Comparison of ENCODE assay signal across 9 mouse cellular contexts in genomic region chr5:121843138-121843905, GRCm38 (mm10). TPM values are rescaled to one million over a fixed set of nuclear protein-coding genes. Genes with fewer than 3 reads are reported as not detected.
DNase-seq lines count a peak whose midpoint lies in the region; ATAC-seq and TF ChIP-seq lines count a peak whose summit lies in the region.
"Had no signal": no experiment of that assay in that cellular context is flagged by ENCODE, and none has a peak within 500 bp of the region (broad histone marks: within the 10 kb centered on the region; RNA-seq: fewer than 3 reads in every experiment).

No protein-coding gene starts in this region.

- in situ Hi-C loops in ES-E14 (cut with MboI; ENCODE audit: low sequenced_read_pairs in 2 of 2, unreplicated experiment in 2 of 2): no loop called here

- H3K27ac ChIP-seq in heart, embryonic 11.5 days (ENCODE audit: low read depth, low read length): no peak overlapping the region
- no peak overlapping the region for H3K27ac ChIP-seq in ES-E14 (ENCODE audit: insufficient read depth, low read depth, low read length, poor library complexity, severe bottlenecking)
- H3K27ac ChIP-seq in forebrain, postnatal 0 days (ENCODE audit: low read depth, low read length): no peak overlapping the region
- H3K27ac ChIP-seq in liver, embryonic 16.5 days (ENCODE audit: low read length): no peak overlapping the region

- 15% methylated on average over 17 of the region's 17 CpGs for WGBS in heart, embryonic 11.5 days (ENCODE audit: insufficient replicate concordance)
- 9% methylated on average over 17 of the region's 17 CpGs for WGBS in forebrain, postnatal 0 days
- WGBS in liver, embryonic 16.5 days (ENCODE audit: insufficient replicate concordance): 10% methylated on average over 17 of the region's 17 CpGs

- TF ChIP-seq CTCF in forebrain, postnatal 0 days (IDR thresholded peaks at IDR 0.05; ENCODE audit: low read depth): no peak

- ATAC-seq in heart, embryonic 11.5 days (replicated peaks; ENCODE audit: insufficient number of reproducible peaks, low FRiP score, low TSS enrichment): no peak
- ATAC-seq in forebrain, postnatal 0 days: 0 out of 2 replicates have a peak, but pooled peaks have one; percentile 34
- ATAC-seq in liver, embryonic 16.5 days (ENCODE audit: low read depth): no peak

- peaks cover 23% of the 10 kb centered on the region for H3K4me1 ChIP-seq in heart, embryonic 11.5 days (ENCODE audit: control insufficient read depth, insufficient read depth, low read length)
- H3K4me1 ChIP-seq in ES-E14 (ENCODE audit: control insufficient read depth in 2 of 2, insufficient read depth in 2 of 2, low read length in 2 of 2, poor library complexity in 1 of 2): peaks cover 4 to 17% of the 10 kb centered on the region in 2 experiments
- H3K4me1 ChIP-seq in forebrain, postnatal 0 days (ENCODE audit: insufficient read depth): peaks cover 2% of the 10 kb centered on the region; the same call in 1 of the 2 replicates
- peaks cover 31% of the 10 kb centered on the region for H3K4me1 ChIP-seq in liver, embryonic 16.5 days (ENCODE audit: control insufficient read depth, low read depth, low read length)

- no peaks in the 10 kb centered on the region for H3K9me3 ChIP-seq in heart, embryonic 11.5 days (replicated peaks; ENCODE audit: control insufficient read depth, low read length)
- no peaks in the 10 kb centered on the region for H3K9me3 ChIP-seq in ES-E14 (ENCODE audit: control insufficient read depth, insufficient read depth, low read depth, low read length)
- H3K9me3 ChIP-seq in forebrain, postnatal 0 days (ENCODE audit: low read length): no peaks in the 10 kb centered on the region
- H3K9me3 ChIP-seq in liver, embryonic 16.5 days (replicated peaks; ENCODE audit: control insufficient read depth, low read length): no peaks in the 10 kb centered on the region

- peaks cover 16% of the 10 kb centered on the region for H3K27me3 ChIP-seq in heart, embryonic 11.5 days (ENCODE audit: control insufficient read depth, insufficient read depth, low read length)
- H3K27me3 ChIP-seq in forebrain, postnatal 0 days (ENCODE audit: insufficient read depth, low read length): no peaks in the 10 kb centered on the region; the same call in 1 of the 2 replicates
- peaks cover 26% of the 10 kb centered on the region for H3K27me3 ChIP-seq in liver, embryonic 16.5 days (ENCODE audit: control insufficient read depth, insufficient read depth, low read depth, low read length)
- H3K27me3 ChIP-seq: Patski had no signal

- intact Hi-C loops in heart, postnatal 10 days (cut with DNase I): loop anchor here (2.0 to 10.0 kb wide), 3 partner anchors 29 to 131 kb away; partner anchors contain the start of gene Atxn2

- H3K4me2 ChIP-seq in heart, embryonic 11.5 days: peak overlapping the region; percentile 83
- H3K4me2 ChIP-seq in forebrain, postnatal 0 days (ENCODE audit: low read depth): peak overlapping the region; percentile 79
- peak overlapping the region; percentile 82 for H3K4me2 ChIP-seq in liver, embryonic 16.5 days (ENCODE audit: low read depth, low read length)

- H3K4me3 ChIP-seq in heart, embryonic 11.5 days (ENCODE audit: low read depth, low read length): peak overlapping the region; percentile 51
- H3K4me3 ChIP-seq in ES-E14 (ENCODE audit: insufficient read depth in 1 of 2, low read depth in 1 of 2, low read length in 2 of 2, poor library complexity in 1 of 2, severe bottlenecking in 1 of 2): peak overlapping the region; percentile 63 to 67
- peak overlapping the region; percentile 44 for H3K4me3 ChIP-seq in forebrain, postnatal 0 days (ENCODE audit: low read depth, low read length)
- H3K4me3 ChIP-seq in liver, embryonic 16.5 days (ENCODE audit: low read depth, low read length): peak overlapping the region; percentile 60

- no peak for DNase-seq in heart, postnatal 10 days
- DNase-seq in ES-E14 (ENCODE audit: low read depth, low spot score): no peak
- peak; percentile 62 for DNase-seq in forebrain, postnatal 0 days
- DNase-seq in ovary, postnatal 10 days (ENCODE audit: low spot score): no peak
- no peak for DNase-seq in right cerebral cortex, postnatal 4 days
- DNase-seq in urinary bladder, postnatal 36 days (ENCODE audit: low spot score in 2 of 2): no peak

- H3K9ac ChIP-seq in heart, embryonic 11.5 days (ENCODE audit: low read depth, low read length): no peak overlapping the region; the same call in 1 of the 2 replicates
- H3K9ac ChIP-seq in ES-E14 (ENCODE audit: insufficient read depth, low read depth, low read length, poor library complexity, severe bottlenecking): no peak overlapping the region
- H3K9ac ChIP-seq in forebrain, postnatal 0 days: no peak overlapping the region
- no peak overlapping the region for H3K9ac ChIP-seq in liver, embryonic 16.5 days (ENCODE audit: low read depth, low read length)

- H3K36me3 ChIP-seq in heart, embryonic 11.5 days (ENCODE audit: control insufficient read depth, insufficient read depth, low read length): no peaks in the 10 kb centered on the region; the same call in 1 of the 2 replicates
- H3K36me3 ChIP-seq in ES-E14 (ENCODE audit: control insufficient read depth, insufficient read depth, low read length, poor library complexity, severe bottlenecking): no peaks in the 10 kb centered on the region
- no peaks in the 10 kb centered on the region for H3K36me3 ChIP-seq in forebrain, postnatal 0 days (ENCODE audit: insufficient read depth)
- no peaks in the 10 kb centered on the region for H3K36me3 ChIP-seq in liver, embryonic 16.5 days (ENCODE audit: control insufficient read depth, insufficient read depth)

TF ChIP-seq in ES-E14, 5 proteins besides CTCF, POLR2A, EP300 and RAD21:
- no peak for TF ChIP-seq HCFC1 (IDR thresholded peaks at IDR 0.05; ENCODE audit: borderline replicate concordance, insufficient read depth, low read length)
- TF ChIP-seq ZC3H11A (IDR thresholded peaks at IDR 0.05; ENCODE audit: borderline replicate concordance, low read depth, low read length): no peak
- TF ChIP-seq MAFK (IDR thresholded peaks at IDR 0.05; ENCODE audit: insufficient read depth, low read depth, low read length): no peak
- TF ChIP-seq CHD2 (IDR thresholded peaks at IDR 0.05; ENCODE audit: low read depth, low read length): no peak
- no peak for TF ChIP-seq ZNF384 (IDR thresholded peaks at IDR 0.05; ENCODE audit: low read depth, low read length)

RNA-seq across cellular contexts. Expression of gene Pheta1, which starts 5.5 kb away (rescaled TPM):
- polyA plus RNA-seq in heart, embryonic 11.5 days (2014; fragmentation: Nextera tagmentation; extraction: Ambion mirVana): 10.6 and 11.8 TPM in 2 replicates
- total RNA-seq in heart, postnatal 10 days (2021): 10 to 100 TPM; 13.3 to 15.2 TPM
- total RNA-seq in ES-E14 (2012; rRNA removed): 13.4 and 13.6 TPM in 2 replicates
- 49.7 and 51.5 TPM in 2 replicates for total RNA-seq in forebrain, postnatal 0 days (2014; rRNA removed)
- 36.3 and 38.7 TPM in 2 replicates for polyA plus RNA-seq in forebrain, postnatal 0 days (2015; fragmentation: Nextera tagmentation; extraction: Ambion mirVana)
- 3.9 and 4.0 TPM in 2 replicates for polyA plus RNA-seq in liver, embryonic 16.5 days (2015; fragmentation: Nextera tagmentation; extraction: Ambion mirVana)

RNA-seq across cellular contexts. Expression of gene Sh2b3, which starts 5.9 kb away (rescaled TPM):
- 16.8 and 17.2 TPM in 2 replicates for polyA plus RNA-seq in heart, embryonic 11.5 days (2014; fragmentation: Nextera tagmentation; extraction: Ambion mirVana)
- total RNA-seq in heart, postnatal 10 days (2021): 10 to 100 TPM; 38.2 to 38.7 TPM
- total RNA-seq in ES-E14 (2012; rRNA removed): 9.1 and 10.5 TPM in 2 replicates
- total RNA-seq in forebrain, postnatal 0 days (2014; rRNA removed): 11.7 and 14.1 TPM in 2 replicates
- polyA plus RNA-seq in forebrain, postnatal 0 days (2015; fragmentation: Nextera tagmentation; extraction: Ambion mirVana): 4.6 and 6.2 TPM in 2 replicates
- polyA plus RNA-seq in liver, embryonic 16.5 days (2015; fragmentation: Nextera tagmentation; extraction: Ambion mirVana): 5.1 and 6.1 TPM in 2 replicates
